Mouse (Mus musculus) c-Kit-positive CD71-positive TER-119-negative erythroid progenitor cells, embryonic 14.5 days (primary cell): ENCODE data around the gene Rnf220.

Experiments
- DNase-seq: peaks from one replicate; pipeline ENCODE4 v3.0.0-alpha.2; 2013; ENCODE audit warnings: low read depth

The Rnf220 gene

GRCm38 (mm10) chr4:117379803-117380557 is 116.9 kb downstream of the Rnf220 start:
- DNase-seq, result no peak

GRCm38 (mm10) chr4:117374078-117374540 is 122.7 kb downstream of the Rnf220 start:
- DNase-seq, result no peak

- no peak for DNase-seq
Measured at GRCm38 (mm10) chr4:117373324-117374077, 123.4 kb downstream of the Rnf220 start.

- DNase-seq, result no peak
Measured at GRCm38 (mm10) chr4:117371896-117372295, 125.0 kb downstream of the Rnf220 start.

- DNase-seq, result no peak
Measured at GRCm38 (mm10) chr4:117370354-117370753, 126.5 kb downstream of the Rnf220 start.

- no peak for DNase-seq
Measured at GRCm38 (mm10) chr4:117369571-117369970, 127.3 kb downstream of the Rnf220 start.

- no peak for DNase-seq
Measured at GRCm38 (mm10) chr4:117367365-117367764, 129.5 kb downstream of the Rnf220 start.

GRCm38 (mm10) chr4:117362085-117362484 is 134.8 kb downstream of the Rnf220 start:
- no peak for DNase-seq

- DNase-seq, result no peak
Measured at GRCm38 (mm10) chr4:117361558-117361873, 135.3 kb downstream of the Rnf220 start.

GRCm38 (mm10) chr4:117360713-117361557 is 135.9 kb downstream of the Rnf220 start:
- DNase-seq, result no peak

- no peak for DNase-seq
Measured at GRCm38 (mm10) chr4:117359803-117360382, 137.0 kb downstream of the Rnf220 start.

GRCm38 (mm10) chr4:117357917-117358316 is 138.9 kb downstream of the Rnf220 start:
- DNase-seq, result no peak

- DNase-seq, result no peak
Measured at GRCm38 (mm10) chr4:117357104-117357503, 139.7 kb downstream of the Rnf220 start.

GRCm38 (mm10) chr4:117356223-117356622 is 140.6 kb downstream of the Rnf220 start:
- DNase-seq, result no peak

- no peak for DNase-seq
Measured at GRCm38 (mm10) chr4:117354651-117355050, 142.2 kb downstream of the Rnf220 start.

- DNase-seq, result no peak
Measured at GRCm38 (mm10) chr4:117352957-117353356, 143.9 kb downstream of the Rnf220 start.

GRCm38 (mm10) chr4:117352071-117352470 is 144.8 kb downstream of the Rnf220 start:
- DNase-seq, result no peak

GRCm38 (mm10) chr4:117350139-117350693 is 146.6 kb downstream of the Rnf220 start:
- no peak for DNase-seq

GRCm38 (mm10) chr4:117349327-117349726 is 147.5 kb downstream of the Rnf220 start:
- no peak for DNase-seq

GRCm38 (mm10) chr4:117346025-117346424 is 150.8 kb downstream of the Rnf220 start:
- peak; percentile 40 for DNase-seq

GRCm38 (mm10) chr4:117343385-117343784 is 153.5 kb downstream of the Rnf220 start:
- DNase-seq, result no peak

GRCm38 (mm10) chr4:117342751-117343150 is 154.1 kb downstream of the Rnf220 start:
- no peak for DNase-seq
